Mouse (Mus musculus): ENCODE results near the gene Mnt. TPM values are rescaled to one million over a fixed set of nuclear protein-coding genes. Genes with fewer than 3 reads are reported as not detected.

The Mnt gene
- 9.4 TPM for polyA plus RNA-seq (2015; fragmentation: Illumina TruSeq; extraction: RNeasy Lipid Tissue Mini Kit (QIAGEN cat#74804); ENCODE audit: insufficient read depth, low replicate concordance)

GRCm38 (mm10) chr11:74830256-74831161 lies at the start of gene Mnt:
Gene Mnt (plus strand): TSS chr11:74830920.

Other genes with a start within 250 kb of the Mnt start
- gene Rap1gap2, start 220.0 kb upstream of the Mnt start, polyA plus RNA-seq (2015; fragmentation: Illumina TruSeq; extraction: RNeasy Lipid Tissue Mini Kit (QIAGEN cat#74804); ENCODE audit: insufficient read depth, low replicate concordance) = 13.5 TPM
- gene Ccdc92b, start 211.3 kb upstream of the Mnt start, polyA plus RNA-seq (2015; fragmentation: Illumina TruSeq; extraction: RNeasy Lipid Tissue Mini Kit (QIAGEN cat#74804); ENCODE audit: insufficient read depth, low replicate concordance) = 2.5 TPM
- 14.8 TPM for gene Cluh, start 181.4 kb upstream of the Mnt start, polyA plus RNA-seq (2015; fragmentation: Illumina TruSeq; extraction: RNeasy Lipid Tissue Mini Kit (QIAGEN cat#74804); ENCODE audit: insufficient read depth, low replicate concordance)
- gene Pafah1b1, start 106.2 kb upstream of the Mnt start, polyA plus RNA-seq (2015; fragmentation: Illumina TruSeq; extraction: RNeasy Lipid Tissue Mini Kit (QIAGEN cat#74804); ENCODE audit: insufficient read depth, low replicate concordance) = 187 TPM
- 25.5 TPM for gene Mettl16, start 60.1 kb upstream of the Mnt start, polyA plus RNA-seq (2015; fragmentation: Illumina TruSeq; extraction: RNeasy Lipid Tissue Mini Kit (QIAGEN cat#74804); ENCODE audit: insufficient read depth, low replicate concordance)
- gene Sgsm2, start 66.1 kb downstream of the Mnt start, polyA plus RNA-seq (2015; fragmentation: Illumina TruSeq; extraction: RNeasy Lipid Tissue Mini Kit (QIAGEN cat#74804); ENCODE audit: insufficient read depth, low replicate concordance) = 3.1 TPM
- gene Tsr1, start 67.2 kb downstream of the Mnt start, polyA plus RNA-seq (2015; fragmentation: Illumina TruSeq; extraction: RNeasy Lipid Tissue Mini Kit (QIAGEN cat#74804); ENCODE audit: insufficient read depth, low replicate concordance) = 61.4 TPM
- 24.2 TPM for gene Smg6, start 94.9 kb downstream of the Mnt start, polyA plus RNA-seq (2015; fragmentation: Illumina TruSeq; extraction: RNeasy Lipid Tissue Mini Kit (QIAGEN cat#74804); ENCODE audit: insufficient read depth, low replicate concordance)
- gene Srr, start 95.0 kb downstream of the Mnt start, polyA plus RNA-seq (2015; fragmentation: Illumina TruSeq; extraction: RNeasy Lipid Tissue Mini Kit (QIAGEN cat#74804); ENCODE audit: insufficient read depth, low replicate concordance) = 20.3 TPM

All from spleen, adult 10 weeks (tissue).